Mouse (Mus musculus) c-Kit-positive CD71-negative TER-119-negative erythroid progenitor cells, embryonic 14.5 days (primary cell): ENCODE measurements around the gene Tshz2.
"Not testable (repeated sequence)": the region's sequence is repeated elsewhere in the genome, so short reads cannot be mapped to it uniquely, and the experiment has no call there.

Experiments
- DNase-seq: peaks from one replicate; pipeline ENCODE4 v3.0.0-alpha.2; 2013; ENCODE audit warnings: low read depth

Gene Tshz2

GRCm38 (mm10) chr2:169632338-169633151, at the start of gene Tshz2:
Tshz2 (plus strand) TSS chr2:169633013.
- no peak for DNase-seq

DNA sequence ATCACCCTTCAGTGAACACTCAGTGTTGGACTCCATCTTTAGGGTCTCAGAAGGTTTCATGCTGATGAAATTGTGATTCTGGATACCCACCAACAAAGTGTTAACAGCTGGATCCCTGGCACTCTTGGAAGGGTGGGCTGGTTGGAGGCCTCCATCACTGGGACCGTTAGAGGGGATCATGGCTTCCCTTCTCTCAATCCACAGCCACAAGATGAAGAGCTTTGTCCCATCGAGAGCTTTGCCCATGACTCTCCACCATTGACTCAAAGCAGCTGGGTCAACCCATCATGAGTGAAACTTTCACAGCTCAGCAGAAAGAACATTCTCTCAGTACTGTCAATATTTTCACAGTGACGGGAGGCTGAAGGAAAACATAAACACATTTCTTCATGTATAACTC, 49.3 kb upstream of the Tshz2 start:
- DNase-seq = no peak

- no peak for DNase-seq
Observed at GRCm38 (mm10) chr2:169584745-169585456, 47.9 kb upstream of the Tshz2 start.

DNA sequence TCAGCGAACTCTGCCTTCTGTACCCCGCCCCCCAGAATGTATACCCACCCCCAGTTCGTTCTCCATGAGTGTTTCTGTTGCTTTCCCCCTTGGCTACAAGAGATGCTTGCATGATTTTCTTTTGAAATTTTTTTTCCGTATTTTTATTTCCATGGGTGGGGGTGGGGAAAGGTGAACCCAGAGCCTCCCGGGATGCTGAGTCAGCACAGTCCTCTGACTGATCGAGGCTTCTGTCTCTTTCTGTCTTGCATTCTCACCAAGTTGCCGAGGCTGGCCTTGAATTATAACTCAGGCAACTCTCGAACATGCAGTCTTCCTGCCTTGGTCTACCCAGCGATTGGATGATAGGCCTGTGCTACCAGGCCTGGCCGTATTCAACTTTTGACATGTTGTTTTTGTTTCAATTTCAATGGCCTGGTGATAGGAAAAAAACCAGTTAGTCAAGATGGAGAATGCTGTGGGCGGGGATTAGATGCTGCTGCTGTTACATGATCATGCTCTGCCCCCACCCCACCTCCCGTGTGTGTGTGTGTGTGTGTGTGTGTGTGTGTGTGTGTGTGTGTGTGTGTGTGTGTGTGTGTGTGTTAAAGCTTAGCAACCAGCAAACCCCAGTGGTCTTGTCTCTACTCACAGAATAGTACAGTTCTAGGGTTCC, 47.1 kb upstream of the Tshz2 start:
- DNase-seq = no peak

- no peak for DNase-seq
Observed at GRCm38 (mm10) chr2:169586688-169587087, 46.1 kb upstream of the Tshz2 start.

DNA sequence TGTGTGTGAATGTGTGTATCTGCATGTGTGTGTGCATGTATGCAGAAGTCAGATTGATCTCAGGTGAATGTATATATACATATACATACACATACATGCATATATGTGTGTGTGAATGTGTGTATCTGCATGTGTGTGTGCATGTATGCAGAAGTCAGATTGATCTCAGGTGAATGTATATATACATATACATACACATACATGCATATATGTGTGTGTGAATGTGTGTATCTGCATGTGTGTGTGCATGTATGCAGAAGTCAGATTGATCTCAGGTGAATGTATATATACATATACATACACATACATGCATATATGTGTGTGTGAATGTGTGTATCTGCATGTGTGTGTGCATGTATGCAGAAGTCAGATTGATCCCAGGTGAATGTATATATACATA, 45.2 kb upstream of the Tshz2 start, which contains the start of gene Gm11011:
TSS of gene Gm11011 (minus strand) at position 101 of the 400 bp plus-strand sequence.
- not testable (repeated sequence) for DNase-seq

GRCm38 (mm10) chr2:169589697-169590096, 43.1 kb upstream of the Tshz2 start:
- DNase-seq = no peak

- no peak for DNase-seq
Observed at GRCm38 (mm10) chr2:169590412-169590811, 42.4 kb upstream of the Tshz2 start.

- DNase-seq = no peak
Observed at GRCm38 (mm10) chr2:169593742-169594141, 39.1 kb upstream of the Tshz2 start.

GRCm38 (mm10) chr2:169597357-169597756, 35.5 kb upstream of the Tshz2 start:
- no peak for DNase-seq

GRCm38 (mm10) chr2:169597971-169598370, 34.8 kb upstream of the Tshz2 start:
- DNase-seq = no peak

GRCm38 (mm10) chr2:169599591-169599990, 33.2 kb upstream of the Tshz2 start:
- DNase-seq = no peak

DNA sequence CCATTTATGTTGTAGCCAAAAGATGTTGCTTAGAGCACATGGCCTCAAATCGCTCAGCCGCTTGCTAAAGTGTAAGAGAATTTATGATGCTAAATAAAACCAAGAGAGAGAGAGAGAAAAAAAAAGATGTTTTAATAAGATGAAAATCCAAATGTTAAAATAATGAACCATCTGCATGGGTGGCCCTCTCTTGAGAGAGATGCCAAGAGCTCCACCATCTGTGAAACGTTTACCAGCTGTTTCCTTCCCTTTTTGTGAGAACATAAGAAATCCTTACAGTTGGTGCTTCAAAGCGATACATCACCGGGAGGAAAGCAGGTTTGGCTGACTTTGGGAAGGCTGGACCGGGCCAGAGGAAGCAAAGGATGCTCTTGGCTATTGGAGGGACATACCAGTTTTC, 32.6 kb upstream of the Tshz2 start:
- no peak for DNase-seq

DNA sequence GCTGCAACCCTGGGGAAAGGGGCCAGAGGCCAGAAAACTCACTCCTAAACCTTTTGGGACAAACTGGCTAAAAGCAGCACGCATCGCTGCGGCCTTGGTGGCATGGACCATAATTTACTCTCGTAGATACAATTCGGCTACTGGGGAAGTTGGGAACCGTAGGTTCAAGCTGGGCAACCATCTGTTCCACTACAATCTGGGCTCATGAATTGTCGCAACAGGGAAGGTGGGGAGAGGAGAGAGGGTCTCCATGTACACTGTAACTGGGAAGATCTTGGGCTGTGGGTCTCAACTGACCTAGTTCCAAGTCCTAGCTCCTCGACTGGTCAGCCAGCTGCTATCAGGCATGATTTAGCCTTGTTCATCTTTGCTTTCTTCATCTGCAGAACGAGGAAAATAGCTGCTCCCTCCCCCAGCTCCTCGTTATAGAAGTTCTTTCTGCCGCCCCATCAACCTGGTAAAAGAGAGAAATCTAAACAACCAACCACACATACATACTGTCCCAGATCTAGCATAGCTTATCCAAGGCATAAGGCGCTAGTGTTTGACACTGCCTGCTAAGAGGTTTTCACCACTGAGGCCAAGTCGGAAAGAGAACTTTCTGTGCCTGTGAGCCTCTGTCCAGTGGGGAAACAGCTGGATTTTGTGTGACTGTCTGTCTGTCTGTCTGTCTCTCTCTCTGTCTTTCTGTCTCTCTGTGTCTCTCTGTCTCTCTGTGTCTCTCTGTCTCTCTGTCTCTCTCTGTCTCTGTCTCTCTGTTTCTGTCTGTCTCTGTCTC, 25.7 kb upstream of the Tshz2 start:
- no peak for DNase-seq

- no peak for DNase-seq
Observed at GRCm38 (mm10) chr2:169607787-169608186, 25.0 kb upstream of the Tshz2 start.

DNA sequence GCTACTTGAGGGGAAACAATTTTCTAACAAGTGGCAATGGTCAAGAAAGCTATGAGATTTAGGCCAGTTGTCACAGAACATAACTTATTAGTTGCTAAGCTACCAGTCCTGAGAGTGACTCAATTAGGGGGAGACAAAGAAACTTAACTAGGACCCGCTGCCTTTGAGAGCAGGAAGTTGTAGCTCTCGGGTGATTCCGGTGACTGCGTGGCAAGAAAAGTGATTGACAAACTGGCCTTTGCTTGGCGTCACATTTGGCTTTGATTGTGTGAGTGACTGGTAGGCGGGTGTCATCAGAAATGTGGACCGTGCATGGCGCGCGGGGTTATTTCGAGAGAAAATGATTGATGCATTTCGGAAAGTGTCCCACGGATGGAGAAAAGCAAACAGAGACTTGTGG, 22.9 kb upstream of the Tshz2 start:
- no peak for DNase-seq

DNA sequence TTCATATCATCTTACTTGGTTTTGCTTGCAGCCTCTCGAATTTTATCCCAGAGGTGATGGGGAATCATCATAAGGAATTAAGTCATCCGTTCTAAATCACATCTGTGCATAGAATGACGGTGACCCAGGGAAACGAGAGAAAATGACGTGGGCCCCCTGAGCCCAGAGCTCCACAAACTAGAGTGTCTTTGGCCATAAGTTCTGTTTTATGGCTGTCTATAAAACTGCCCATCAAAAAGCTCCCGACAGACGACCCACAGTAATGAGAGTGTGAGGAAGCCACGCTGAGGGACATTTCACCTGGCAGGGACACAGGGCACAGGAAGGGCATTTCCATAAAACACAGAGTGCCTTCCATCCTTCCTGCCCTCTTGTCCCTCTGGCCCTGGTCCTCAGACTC, 21.9 kb upstream of the Tshz2 start:
- no peak for DNase-seq

DNA sequence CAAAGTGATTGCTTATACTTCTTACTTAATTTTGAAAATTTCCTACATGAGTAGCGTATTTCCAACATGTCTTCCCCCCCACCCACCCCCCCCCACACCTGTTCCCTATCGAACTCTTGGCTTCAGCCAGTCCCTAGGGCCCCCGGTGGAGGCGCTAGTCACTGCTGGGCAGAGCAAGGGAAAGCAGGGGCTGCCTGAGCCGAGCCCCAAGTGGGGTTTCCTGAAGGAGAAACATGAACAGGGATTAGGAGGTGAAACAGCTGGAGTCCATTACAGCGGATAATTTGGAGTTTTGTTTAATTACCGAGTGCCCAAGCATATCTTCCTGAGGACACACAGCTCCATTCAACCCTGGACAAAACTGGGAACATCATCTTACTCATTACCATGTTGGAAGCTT, 21.3 kb upstream of the Tshz2 start:
- DNase-seq = no peak

- DNase-seq = no peak
Observed at GRCm38 (mm10) chr2:169614683-169615082, 18.1 kb upstream of the Tshz2 start.

DNA sequence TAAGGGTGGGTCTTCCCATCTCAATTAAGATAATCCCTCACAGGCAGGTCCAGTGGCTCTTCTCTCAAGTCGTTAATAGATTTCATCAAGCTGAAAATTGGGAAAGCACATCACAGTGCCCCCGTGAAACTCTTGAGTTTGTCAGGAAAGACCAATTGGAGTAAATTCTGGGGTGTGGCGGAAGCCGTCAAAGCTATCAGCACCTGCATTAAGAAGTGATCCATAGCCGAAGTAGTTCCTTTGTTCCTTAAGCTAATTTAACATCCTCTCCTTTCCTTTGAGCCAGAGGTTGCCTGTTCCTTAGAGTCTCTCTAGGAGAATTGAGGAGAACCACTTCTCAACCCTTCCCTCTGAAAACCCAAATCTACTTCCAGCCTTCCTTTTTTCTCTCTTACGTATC, 16.8 kb upstream of the Tshz2 start:
- no peak for DNase-seq

GRCm38 (mm10) chr2:169621201-169621710, 11.6 kb upstream of the Tshz2 start:
- no peak for DNase-seq

GRCm38 (mm10) chr2:169630070-169630469, 2.7 kb upstream of the Tshz2 start:
- no peak for DNase-seq
